Mouse (Mus musculus): ENCODE measurements around the gene Olfr1359.
A peak's percentile ranks its signal among the peaks of the same experiment; 100 is the strongest.

Olfr1359 gene

GRCm38 (mm10) chr13:21697811-21698210 lies at the start of gene Olfr1359:
TSS of gene Olfr1359 (plus strand) at chr13:21698111.
- DNase-seq = no peak

DNA sequence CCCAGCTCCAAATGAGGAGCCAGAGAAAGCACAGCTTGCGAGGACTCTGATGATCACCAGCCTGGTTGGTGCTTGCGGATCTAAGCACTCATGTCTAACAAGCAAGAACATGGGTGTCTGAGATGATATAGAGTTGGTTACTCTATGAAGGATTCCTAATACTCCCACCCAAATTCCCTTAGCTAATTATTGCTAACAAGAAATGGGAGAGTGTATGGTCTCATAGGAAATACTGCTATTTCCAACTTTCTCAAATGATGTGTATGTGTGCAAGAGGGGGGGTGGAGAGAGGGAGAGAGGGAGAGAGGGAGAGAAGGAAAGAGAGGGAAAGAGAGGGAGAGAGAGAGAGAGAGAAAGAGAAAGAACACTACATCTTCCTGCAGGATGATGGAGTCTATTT lies 34.6 kb upstream of the Olfr1359 start, which contains the start of gene Olfr1361:
Olfr1361 (minus strand) TSS at position 101 of the 400 bp plus-strand sequence.
- no peak for DNase-seq

DNA sequence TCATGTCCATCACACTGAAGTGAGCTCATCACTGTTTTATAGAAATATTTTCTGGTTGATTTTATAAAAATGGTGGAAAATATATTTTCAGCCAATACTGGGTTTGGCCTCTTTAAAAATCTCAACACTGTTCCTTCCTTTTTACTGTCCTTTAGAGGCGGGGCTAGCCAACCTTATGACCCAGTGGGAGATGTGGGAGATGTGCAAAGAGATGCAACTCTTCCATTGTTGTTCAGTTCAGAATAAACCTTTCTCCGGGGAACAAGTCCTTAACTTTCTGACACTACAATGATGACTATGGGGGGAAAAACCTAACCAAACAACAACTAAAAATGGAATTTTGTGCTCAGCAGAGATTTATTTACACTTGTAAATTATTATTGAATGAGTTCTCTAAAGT lies 20.6 kb upstream of the Olfr1359 start, which contains the start of gene Olfr1360:
Olfr1360 (minus strand) TSS at position 101 of the 400 bp plus-strand sequence.
- DNase-seq = no peak

- no peak for DNase-seq
These were observed 8.8 kb downstream of the Olfr1359 start for GRCm38 (mm10) chr13:21706669-21707068.

GRCm38 (mm10) chr13:21710031-21710711 lies 12.3 kb downstream of the Olfr1359 start:
- DNase-seq = peak; percentile 88

DNA sequence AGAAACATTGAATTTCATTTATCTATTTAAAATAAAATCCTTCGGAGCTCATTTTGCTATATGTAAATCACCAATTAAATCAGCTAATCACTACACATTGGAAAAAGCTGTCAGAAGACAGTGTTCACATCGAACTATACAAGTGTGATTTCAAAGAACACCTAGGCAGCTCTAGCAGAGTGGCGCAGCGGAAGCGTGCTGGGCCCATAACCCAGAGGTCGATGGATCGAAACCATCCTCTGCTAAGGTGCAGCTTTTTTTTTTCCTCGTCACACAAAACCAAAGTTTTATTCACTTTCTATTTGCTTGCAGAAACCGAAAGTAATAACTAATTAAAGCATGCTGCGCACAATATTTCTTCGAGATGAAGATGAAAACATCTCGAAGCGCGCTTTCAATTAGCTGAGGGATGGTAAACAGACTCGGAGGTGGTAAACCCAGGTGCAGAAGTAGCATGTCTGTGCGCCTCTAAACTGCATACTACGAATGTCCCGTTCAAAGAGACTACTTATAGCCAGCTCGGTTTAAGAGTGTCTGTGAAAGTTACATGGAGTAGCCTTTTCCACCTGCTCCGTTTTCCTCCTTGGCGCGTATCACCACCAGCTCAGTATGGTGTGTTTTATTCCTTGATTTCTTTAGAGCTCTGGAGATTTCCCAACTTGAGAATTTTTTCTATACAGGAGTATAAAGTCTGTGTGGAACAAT lies 13.1 kb downstream of the Olfr1359 start:
- peak; percentile 80 for DNase-seq

DNA sequence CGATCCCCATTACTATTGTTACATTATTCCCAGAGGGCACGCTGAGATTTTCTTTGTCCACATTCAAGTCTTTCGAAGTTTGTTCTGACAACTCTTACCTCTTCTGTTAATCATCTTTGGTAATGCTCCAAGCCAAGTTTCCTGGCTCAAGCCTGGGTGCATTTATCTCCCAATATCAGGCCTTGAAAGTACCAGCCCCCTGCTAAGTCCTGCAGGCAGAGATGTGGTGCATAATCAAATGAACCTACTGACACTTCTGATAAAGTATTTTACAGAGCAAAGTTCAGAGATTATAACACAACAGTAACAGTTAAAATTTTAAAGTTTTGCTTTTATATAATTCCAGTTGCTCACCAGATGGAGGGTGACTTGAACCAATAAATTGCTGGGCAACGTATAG lies 13.8 kb downstream of the Olfr1359 start:
- DNase-seq = peak; percentile 22

GRCm38 (mm10) chr13:21714725-21715124 lies 16.8 kb downstream of the Olfr1359 start:
- DNase-seq = peak; percentile 67

DNA sequence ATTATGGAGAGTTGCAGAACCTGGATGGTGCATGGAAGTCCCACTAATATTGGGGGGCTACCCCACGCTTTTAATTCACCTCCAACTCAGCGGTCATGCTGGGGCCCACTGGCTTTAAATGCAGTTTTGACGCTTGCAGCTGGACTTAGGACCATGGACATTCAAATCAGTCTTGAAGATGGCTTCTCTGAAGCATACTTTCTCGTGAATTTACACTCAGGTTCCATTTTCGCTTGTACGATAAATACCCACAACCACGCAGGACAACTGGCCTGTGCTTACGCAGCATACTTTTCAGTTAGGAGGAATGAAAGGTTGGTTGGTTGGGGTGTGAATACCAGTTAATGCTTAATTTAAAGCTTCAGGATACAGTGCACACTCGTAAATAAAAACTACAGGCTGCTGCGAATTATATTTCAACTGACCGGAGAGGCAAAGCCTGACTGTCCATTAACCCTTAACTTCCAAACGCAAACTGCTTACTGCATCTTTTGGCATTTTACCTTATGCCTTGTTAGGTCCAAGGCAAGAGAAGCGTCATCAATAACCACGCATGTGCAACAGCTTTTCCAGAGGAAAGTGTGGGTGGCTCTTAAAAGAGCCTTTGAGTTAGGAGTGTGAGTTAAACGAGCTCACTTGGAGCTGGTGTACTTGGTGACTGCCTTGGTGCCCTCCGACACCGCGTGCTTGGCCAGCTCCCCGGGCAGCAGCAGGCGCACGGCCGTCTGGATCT lies 17.4 kb downstream of the Olfr1359 start:
- DNase-seq = no peak

- DNase-seq = peak; percentile 92
These were observed 18.1 kb downstream of the Olfr1359 start, which contains the start of the genes Hist1h2bl and Hist1h2ai for GRCm38 (mm10) chr13:21715864-21716539. TSS of gene Hist1h2bl (minus strand) at chr13:21716143. TSS of gene Hist1h2ai (plus strand) at chr13:21716422.

DNA sequence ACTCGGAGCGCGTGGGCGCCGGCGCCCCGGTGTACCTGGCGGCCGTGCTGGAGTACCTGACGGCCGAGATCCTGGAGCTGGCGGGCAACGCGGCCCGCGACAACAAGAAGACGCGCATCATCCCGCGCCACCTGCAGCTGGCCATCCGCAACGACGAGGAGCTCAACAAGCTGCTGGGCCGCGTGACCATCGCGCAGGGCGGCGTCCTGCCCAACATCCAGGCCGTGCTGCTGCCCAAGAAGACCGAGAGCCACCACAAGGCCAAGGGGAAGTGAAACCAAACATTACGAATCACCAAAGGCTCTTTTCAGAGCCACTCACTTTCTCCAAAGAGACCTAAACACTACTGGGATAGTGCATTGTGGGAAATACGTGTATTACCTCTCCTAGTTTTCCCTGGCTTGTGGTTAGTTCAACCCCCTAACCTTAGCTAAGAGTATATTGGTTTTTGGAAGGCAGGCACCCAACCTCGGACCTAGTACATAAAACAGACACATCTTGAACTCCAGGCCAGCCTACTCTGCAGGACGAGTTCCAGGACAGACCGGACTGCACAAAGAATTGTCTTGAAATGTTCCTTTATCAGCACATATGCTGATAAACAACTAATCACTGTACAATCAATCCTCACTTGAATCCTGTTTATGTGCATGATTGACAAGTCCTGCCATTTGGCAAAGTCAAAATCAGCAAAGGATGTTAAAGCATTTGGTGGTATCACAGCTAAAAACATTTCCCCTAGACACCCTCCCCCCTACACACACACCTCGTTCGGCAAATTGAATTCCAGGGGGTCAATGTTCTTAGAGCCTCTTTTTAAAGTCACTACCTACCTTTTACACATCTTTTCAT lies 18.9 kb downstream of the Olfr1359 start:
- DNase-seq = peak; percentile 30

GRCm38 (mm10) chr13:21717397-21718357 lies 19.8 kb downstream of the Olfr1359 start, which contains the start of gene Hist1h3h:
TSS of gene Hist1h3h (plus strand) at chr13:21717659.
- peak; percentile 85 for DNase-seq

DNA sequence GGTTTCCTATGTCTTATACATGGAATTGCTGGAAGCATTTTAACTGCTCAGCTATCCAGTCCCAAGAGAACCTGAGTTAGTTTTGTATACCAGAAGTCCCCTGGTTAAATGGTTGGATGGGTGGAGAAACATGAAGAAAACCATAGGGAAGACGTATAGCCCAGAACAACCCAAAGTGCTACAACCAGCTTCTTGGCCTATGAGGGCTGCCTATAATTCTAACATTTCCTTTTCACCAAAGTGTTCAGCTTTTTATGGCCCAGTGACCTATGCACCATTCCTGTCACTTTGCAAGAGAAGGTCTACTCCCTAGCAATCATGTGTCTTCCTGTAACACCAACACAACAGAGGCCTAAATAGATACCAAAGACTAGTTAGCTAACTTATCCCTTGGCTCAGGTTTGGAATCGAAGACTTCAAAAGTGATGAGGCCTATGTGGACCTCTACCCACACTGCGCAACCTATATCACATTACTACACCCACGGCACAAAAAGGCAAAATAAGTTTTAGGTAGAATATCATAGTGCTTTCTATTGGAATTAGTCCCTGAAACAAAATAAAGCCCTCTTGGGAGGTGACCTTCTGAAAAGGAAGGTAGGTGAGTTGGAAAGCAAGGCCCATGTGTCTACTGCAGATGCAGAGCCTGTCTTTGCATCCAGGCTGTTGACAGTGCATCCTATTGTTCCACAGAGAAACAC lies 20.6 kb downstream of the Olfr1359 start:
- no peak for DNase-seq

DNA sequence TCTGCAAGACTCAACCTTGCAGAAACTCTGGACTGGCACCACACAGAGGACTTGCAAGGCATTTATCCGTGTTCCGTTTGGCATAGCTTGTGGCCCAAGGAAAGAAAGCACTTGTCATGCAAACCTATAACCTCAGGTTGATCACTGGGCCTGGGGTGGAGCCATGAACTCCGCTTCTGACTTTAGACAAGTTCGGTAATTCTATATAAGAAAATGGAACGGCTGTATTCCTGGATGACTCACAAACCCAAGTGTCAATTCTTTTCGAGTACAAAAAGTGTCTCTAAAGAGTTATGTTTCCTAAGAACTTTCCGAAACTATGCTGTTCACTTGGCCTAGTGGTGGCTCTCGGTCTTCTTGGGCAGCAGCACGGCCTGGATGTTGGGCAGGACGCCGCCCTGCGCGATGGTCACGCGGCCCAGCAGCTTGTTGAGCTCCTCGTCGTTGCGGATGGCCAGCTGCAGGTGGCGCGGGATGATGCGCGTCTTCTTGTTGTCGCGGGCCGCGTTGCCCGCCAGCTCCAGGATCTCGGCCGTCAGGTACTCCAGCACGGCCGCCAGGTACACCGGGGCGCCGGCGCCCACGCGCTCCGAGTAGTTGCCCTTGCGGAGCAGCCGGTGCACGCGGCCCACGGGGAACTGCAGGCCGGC lies 23.3 kb downstream of the Olfr1359 start:
- DNase-seq = peak; percentile 11

DNA sequence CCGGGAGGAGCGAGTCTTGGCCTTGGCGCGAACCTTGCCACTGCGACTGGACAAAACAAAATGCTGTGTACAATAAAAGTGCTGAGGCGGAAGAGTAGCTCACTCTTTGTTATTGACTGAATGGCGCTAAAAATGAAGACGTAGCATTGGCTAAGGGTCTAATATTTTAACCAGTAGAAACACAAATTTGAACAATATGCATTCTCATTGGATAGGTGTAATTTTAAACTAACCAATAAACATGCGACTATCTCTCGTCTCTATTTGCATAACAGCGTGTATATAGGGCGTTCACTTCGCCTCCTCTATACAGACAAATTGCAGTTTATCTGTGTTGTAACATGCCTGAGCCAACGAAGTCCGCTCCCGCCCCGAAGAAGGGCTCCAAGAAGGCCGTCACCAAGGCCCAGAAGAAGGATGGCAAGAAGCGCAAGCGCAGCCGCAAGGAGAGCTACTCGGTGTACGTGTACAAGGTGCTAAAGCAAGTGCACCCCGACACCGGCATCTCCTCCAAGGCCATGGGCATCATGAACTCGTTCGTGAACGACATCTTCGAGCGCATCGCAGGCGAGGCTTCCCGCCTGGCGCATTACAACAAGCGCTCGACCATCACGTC lies 24.0 kb downstream of the Olfr1359 start, which contains the start of gene Hist1h2bm:
Hist1h2bm (plus strand) TSS at position 288 of the 616 bp plus-strand sequence.
- peak; percentile 76 for DNase-seq

DNA sequence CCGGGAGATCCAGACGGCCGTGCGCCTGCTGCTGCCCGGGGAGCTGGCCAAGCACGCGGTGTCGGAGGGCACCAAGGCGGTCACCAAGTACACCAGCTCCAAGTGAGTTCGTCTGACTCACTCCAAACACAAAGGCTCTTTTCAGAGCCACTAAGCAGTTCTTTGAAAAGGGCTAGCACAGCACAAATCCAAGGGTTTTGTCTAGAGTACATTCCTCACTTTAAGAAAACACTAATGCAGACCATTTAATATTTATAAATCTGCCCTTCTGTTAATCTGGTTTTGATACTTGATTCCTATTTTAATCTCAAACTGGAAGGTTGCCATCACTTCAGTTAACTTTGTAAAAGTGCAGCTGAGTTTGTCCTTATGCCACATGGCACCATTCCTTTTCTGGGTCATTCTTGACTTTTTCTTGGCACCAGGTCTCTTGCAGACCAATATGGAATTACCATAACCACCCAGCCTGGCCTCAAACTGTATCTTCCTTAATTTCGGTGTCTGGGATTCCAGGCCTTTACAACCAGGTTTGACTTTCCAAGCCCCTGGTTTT lies 24.5 kb downstream of the Olfr1359 start:
- no peak for DNase-seq

DNA sequence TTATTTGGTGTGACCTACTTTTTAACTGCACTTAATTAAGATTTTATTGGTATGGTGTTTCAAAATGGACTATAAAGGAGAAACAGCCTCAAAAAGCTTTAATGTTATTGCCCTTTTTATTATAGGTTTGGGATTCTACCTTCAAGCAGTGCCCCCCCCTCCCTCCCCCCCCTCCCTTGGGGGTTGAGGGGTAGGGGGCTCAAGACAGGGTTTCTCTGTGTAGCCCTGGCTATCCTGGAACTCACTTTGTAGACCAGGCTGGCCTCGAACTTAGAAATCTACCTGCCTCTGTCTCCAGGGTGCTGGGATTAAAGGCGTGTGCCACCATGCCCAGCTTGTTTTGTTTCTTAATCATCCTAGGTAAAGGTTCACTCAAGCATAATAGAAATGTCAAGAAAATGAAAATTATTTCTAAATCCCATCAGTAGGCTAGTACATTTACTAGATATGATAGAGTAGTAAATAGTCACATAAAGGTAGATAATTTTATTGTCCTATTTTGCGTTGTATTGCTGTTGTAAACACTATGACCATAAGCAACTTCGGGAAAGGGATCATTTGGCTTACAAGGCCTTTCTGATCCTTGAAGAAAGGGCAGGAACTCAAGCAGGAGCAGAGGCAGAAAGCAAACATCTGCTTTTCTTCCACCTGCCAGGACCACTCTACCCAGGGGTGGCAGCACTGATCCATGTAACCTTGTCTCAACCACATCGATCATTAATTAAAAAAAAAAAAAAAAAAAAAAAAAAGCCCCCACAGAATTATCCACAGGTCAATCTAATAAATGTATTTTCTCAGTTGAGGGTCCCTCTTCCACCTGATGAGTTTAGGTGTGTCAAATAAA lies 25.3 kb downstream of the Olfr1359 start:
- DNase-seq = no peak

Measured in cerebellum, adult 9-11 months (tissue).